Mouse (Mus musculus) c-Kit-positive CD71-negative TER-119-negative erythroid progenitor cells, embryonic 14.5 days (primary cell): Measurements from ENCODE around the gene Tnfsf13.
"Not testable (repeated sequence)": the region's sequence is repeated elsewhere in the genome, so short reads cannot be mapped to it uniquely, and the experiment has no call there.

Source experiments
- DNase-seq: peaks from one replicate; pipeline ENCODE4 v3.0.0-alpha.2; 2013; ENCODE audit warnings: low read depth

Gene Tnfsf13

GRCm38 (mm10) chr11:69703814-69704612 is 18.4 kb upstream of the Tnfsf13 start:
- no peak for DNase-seq

GRCm38 (mm10) chr11:69703381-69703780 is 17.8 kb upstream of the Tnfsf13 start:
- not testable (repeated sequence) for DNase-seq

- DNase-seq, result not testable (repeated sequence)
Measured at GRCm38 (mm10) chr11:69702886-69703285, 17.3 kb upstream of the Tnfsf13 start.

- DNase-seq, result no peak
Measured at GRCm38 (mm10) chr11:69699595-69699994, 14.0 kb upstream of the Tnfsf13 start.

GRCm38 (mm10) chr11:69698574-69698973 is 13.0 kb upstream of the Tnfsf13 start:
- DNase-seq, result no peak

GRCm38 (mm10) chr11:69697396-69697795 is 11.8 kb upstream of the Tnfsf13 start:
- no peak for DNase-seq

GRCm38 (mm10) chr11:69695361-69696181 is 10.0 kb upstream of the Tnfsf13 start, which contains the start of the genes Tnfsf12 and Tnfsfm13:
Gene Tnfsf12, minus strand, starts transcription at chr11:69695849.
Gene Tnfsfm13, minus strand, starts transcription at chr11:69696098.
- no peak for DNase-seq

- no peak for DNase-seq
Measured at GRCm38 (mm10) chr11:69695046-69695360, 9.4 kb upstream of the Tnfsf13 start.

- no peak for DNase-seq
Measured at GRCm38 (mm10) chr11:69693421-69693965, 7.9 kb upstream of the Tnfsf13 start.

- no peak for DNase-seq
Measured at GRCm38 (mm10) chr11:69692863-69693262, 7.3 kb upstream of the Tnfsf13 start.

- DNase-seq, result no peak
Measured at GRCm38 (mm10) chr11:69692196-69692811, 6.7 kb upstream of the Tnfsf13 start.

GRCm38 (mm10) chr11:69689891-69690290 is 4.3 kb upstream of the Tnfsf13 start:
- DNase-seq, result no peak

GRCm38 (mm10) chr11:69687061-69687460 is 1.5 kb upstream of the Tnfsf13 start:
- no peak for DNase-seq

GRCm38 (mm10) chr11:69686377-69686776 is 793 bp upstream of the Tnfsf13 start:
- DNase-seq, result no peak

- no peak for DNase-seq
Measured at GRCm38 (mm10) chr11:69684936-69685335, 648 bp downstream of the Tnfsf13 start.

GRCm38 (mm10) chr11:69684128-69684745 is 1.3 kb downstream of the Tnfsf13 start:
- DNase-seq, result no peak

GRCm38 (mm10) chr11:69683576-69683975 is 2.0 kb downstream of the Tnfsf13 start:
- DNase-seq, result no peak

GRCm38 (mm10) chr11:69682840-69683533 is 2.6 kb downstream of the Tnfsf13 start:
- peak; percentile 98 for DNase-seq

- no peak for DNase-seq
Measured at GRCm38 (mm10) chr11:69682209-69682839, 3.3 kb downstream of the Tnfsf13 start.

GRCm38 (mm10) chr11:69681314-69682208 is 4.0 kb downstream of the Tnfsf13 start, which contains the start of gene Senp3:
Gene Senp3, minus strand, starts transcription at chr11:69682084.
- DNase-seq, result peak; percentile 92
